Mouse (Mus musculus) ES-E14 (cell line): ENCODE results near the gene Rab6a. TPM values are rescaled to one million over a fixed set of nuclear protein-coding genes. Genes with fewer than 3 reads are reported as not detected.
"Not testable (repeated sequence)": the region's sequence is repeated elsewhere in the genome, so short reads cannot be mapped to it uniquely, and the experiment has no call there.

ENCODE experiments used
- DNase-seq: peaks from one replicate; pipeline ENCODE4 v3.0.0-alpha.2; 2013; ENCODE audit warnings: low read depth, low spot score
- H3K27ac ChIP-seq: 2 replicates; pipeline ENCODE4 v1.5.1; 2012; ENCODE audit warnings: low read depth, mild to moderate bottlenecking, low read length, moderate library complexity, mixed read lengths; ENCODE audit not compliant: poor library complexity, insufficient read depth, severe bottlenecking
- H3K36me3 ChIP-seq: 2 replicates; pipeline ENCODE4 v1.6.1; 2012; ENCODE audit warnings: mild to moderate bottlenecking, low read length, moderate library complexity, mixed read lengths; ENCODE audit not compliant: control insufficient read depth, poor library complexity, insufficient read depth, severe bottlenecking
- H3K4me1 ChIP-seq, 2 experiments: fragments of 150-350 bp in 1 of 2; sonication (generic) in 1 of 2; 2 replicates each; pipeline ENCODE4 v1.6.1; 2012; ENCODE audit warnings: low read length in 2 of 2, mild to moderate bottlenecking in 1 of 2, mixed read lengths in 1 of 2; ENCODE audit not compliant: control insufficient read depth in 2 of 2, insufficient read depth in 2 of 2, poor library complexity in 1 of 2
- H3K4me3 ChIP-seq, 2 experiments: fragments of 150-350 bp in 1 of 2; sonication (generic) in 1 of 2; 2 replicates each; pipeline ENCODE4 v1.5.1; 2012; ENCODE audit warnings: low read length in 2 of 2, low read depth in 1 of 2, mild to moderate bottlenecking in 1 of 2, mixed read lengths in 1 of 2; ENCODE audit not compliant: insufficient read depth in 1 of 2, poor library complexity in 1 of 2, severe bottlenecking in 1 of 2
- H3K9ac ChIP-seq: 2 replicates; pipeline ENCODE4 v1.6.1; 2012; ENCODE audit warnings: low read depth, mild to moderate bottlenecking, low read length, mixed read lengths; ENCODE audit not compliant: poor library complexity, insufficient read depth, severe bottlenecking
- H3K9me3 ChIP-seq: fragments of 150-350 bp; sonication (generic); 2 replicates; pipeline ENCODE4 v1.6.1; 2012; ENCODE audit warnings: low read depth, mild to moderate bottlenecking, low read length; ENCODE audit not compliant: control insufficient read depth, insufficient read depth
- CHD2 ChIP-seq: IDR thresholded peaks from 2 replicates; pipeline ENCODE4 v1.6.1; 2014; ENCODE audit warnings: mild to moderate bottlenecking, low read depth, low read length, inconsistent platforms
- HCFC1 ChIP-seq: IDR thresholded peaks from 2 replicates; pipeline ENCODE4 v1.6.1; 2012; ENCODE audit warnings: low read length, inconsistent platforms, borderline replicate concordance; ENCODE audit not compliant: insufficient read depth
- MAFK ChIP-seq: IDR thresholded peaks from 2 replicates; pipeline ENCODE4 v1.6.1; 2014; ENCODE audit warnings: mild to moderate bottlenecking, low read depth, low read length, inconsistent platforms; ENCODE audit not compliant: insufficient read depth
- ZC3H11A ChIP-seq: IDR thresholded peaks from 2 replicates; pipeline ENCODE4 v1.6.1; 2012; ENCODE audit warnings: low read depth, mild to moderate bottlenecking, inconsistent platforms, low read length, borderline replicate concordance
- ZNF384 ChIP-seq: IDR thresholded peaks from 2 replicates; pipeline ENCODE4 v1.6.1; 2012; ENCODE audit warnings: low read depth, low read length, inconsistent platforms
- in situ Hi-C, 2 experiments: fragments of 600-800 bp; cut with MboI; formaldehyde crosslinking; loops; one replicate each; pipeline ENCODE4 v1.15.1; 2025; ENCODE audit warnings: low sequenced_read_pairs in 2 of 2, inconsistent platforms in 1 of 2; ENCODE audit not compliant: unreplicated experiment in 2 of 2
- total RNA-seq: library from RNA; depleted of rRNA; stranded (reverse); fragments of 300-350 nt; gene quantifications from 2 replicates; pipeline ENCODE4 v1.2.3, GENCODE M21; 2012; rRNA removed

Rab6a gene
- 58.7 and 61.8 TPM in 2 replicates for total RNA-seq

DNA sequence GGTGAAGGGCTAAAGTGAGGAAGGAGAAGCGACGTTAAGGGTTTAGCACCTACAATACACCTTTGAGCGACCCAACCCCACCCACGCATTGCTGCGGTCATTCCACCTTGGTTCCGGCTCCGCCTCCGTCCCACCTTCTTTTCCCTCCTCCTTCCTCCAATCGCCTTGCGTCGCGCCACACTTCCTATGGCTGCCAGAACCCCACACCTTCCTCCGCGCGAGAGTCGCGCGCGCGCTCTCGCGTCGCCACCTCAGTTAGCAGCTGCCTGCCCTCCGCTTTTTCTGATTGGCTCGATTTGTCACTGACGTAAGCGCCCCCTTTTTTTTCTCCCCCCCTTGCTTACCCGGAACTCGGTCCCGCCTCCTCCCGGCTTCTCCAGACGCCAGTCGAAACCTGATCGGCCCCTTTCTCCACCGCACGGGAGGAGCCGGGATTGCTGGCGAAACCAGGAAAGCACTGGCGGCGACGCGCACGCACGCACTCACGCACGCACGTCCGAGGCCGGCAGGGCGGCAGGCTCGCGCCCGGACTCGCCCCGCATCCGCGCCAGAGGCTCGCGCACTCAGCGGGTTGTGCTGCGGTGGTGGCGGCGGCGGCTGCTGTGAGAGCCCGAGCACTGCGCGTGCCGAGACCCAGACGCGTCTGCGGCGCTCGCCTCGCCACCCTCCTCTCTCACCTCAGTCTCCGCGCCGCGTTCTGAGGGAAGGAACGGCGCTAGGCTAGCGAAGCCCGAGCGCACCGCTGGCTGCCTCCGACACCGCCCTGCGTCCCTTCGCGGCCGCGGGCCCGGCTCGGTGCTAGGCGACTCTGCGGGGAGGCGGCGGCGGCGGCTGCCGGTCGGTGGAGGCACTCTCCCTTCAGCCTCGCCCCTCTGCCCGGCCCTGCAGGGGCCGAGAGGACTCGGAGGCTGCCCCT lies at the start of gene Rab6a:
Gene Rab6a (plus strand): TSS at position 197 of the 916 bp plus-strand sequence.
- in situ Hi-C loops, result no loop called here
- no peaks in the 10 kb centered on the region for H3K36me3 ChIP-seq
- no peaks in the 10 kb centered on the region for H3K9me3 ChIP-seq
- H3K9ac ChIP-seq, result peak within 1 kb of the TSS; percentile 91
- TF ChIP-seq ZNF384 (peak; percentile 91), MAFK (0 out of 2 replicates have a peak, but pooled peaks have one; percentile 2), ZC3H11A (no peak), HCFC1 (peak; percentile 86; the same call in 1 of the 2 replicates), CHD2 (peak; percentile 97)
- peaks cover 3 to 8% of the 10 kb centered on the region in 2 experiments; a peak in 2 of 4 replicates for H3K4me1 ChIP-seq
- H3K27ac ChIP-seq, result peak within 1 kb of the TSS; percentile 86
- peak; percentile 98 for DNase-seq
- peak within 1 kb of the TSS; percentile 85 to 88 for H3K4me3 ChIP-seq

DNA sequence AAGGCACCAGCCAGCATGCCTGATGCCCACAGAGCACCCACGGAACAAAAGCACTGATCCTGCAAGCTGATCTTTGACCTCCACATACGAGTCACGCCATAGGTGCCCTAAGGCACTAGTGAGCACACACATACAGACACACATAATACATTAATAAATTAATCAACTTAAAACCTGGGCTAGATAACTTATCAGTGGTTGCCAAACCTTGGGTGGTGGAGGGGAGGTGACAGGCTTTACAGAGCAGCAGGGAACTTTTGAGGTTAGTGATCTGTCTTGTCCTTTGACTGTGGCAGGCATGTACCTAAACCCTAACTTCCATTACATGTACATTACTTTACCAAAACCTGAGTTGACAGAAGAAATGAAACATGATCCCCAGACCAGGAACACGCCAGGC lies 47.9 kb upstream of the Rab6a start:
- Histone ChIP-seq H3K27ac (no peak overlapping the region), H3K9ac (no peak overlapping the region), H3K36me3 (no peaks in the 10 kb centered on the region), H3K4me1 (peaks cover 0 to 1% of the 10 kb centered on the region in 2 experiments; a peak in 1 of 4 replicates), H3K9me3 (no peaks in the 10 kb centered on the region), H3K4me3 (no peak overlapping the region)
- TF ChIP-seq ZC3H11A (no peak), MAFK (no peak), CHD2 (no peak), ZNF384 (no peak), HCFC1 (no peak)
- in situ Hi-C loops, result no loop called here
- no peak for DNase-seq

DNA sequence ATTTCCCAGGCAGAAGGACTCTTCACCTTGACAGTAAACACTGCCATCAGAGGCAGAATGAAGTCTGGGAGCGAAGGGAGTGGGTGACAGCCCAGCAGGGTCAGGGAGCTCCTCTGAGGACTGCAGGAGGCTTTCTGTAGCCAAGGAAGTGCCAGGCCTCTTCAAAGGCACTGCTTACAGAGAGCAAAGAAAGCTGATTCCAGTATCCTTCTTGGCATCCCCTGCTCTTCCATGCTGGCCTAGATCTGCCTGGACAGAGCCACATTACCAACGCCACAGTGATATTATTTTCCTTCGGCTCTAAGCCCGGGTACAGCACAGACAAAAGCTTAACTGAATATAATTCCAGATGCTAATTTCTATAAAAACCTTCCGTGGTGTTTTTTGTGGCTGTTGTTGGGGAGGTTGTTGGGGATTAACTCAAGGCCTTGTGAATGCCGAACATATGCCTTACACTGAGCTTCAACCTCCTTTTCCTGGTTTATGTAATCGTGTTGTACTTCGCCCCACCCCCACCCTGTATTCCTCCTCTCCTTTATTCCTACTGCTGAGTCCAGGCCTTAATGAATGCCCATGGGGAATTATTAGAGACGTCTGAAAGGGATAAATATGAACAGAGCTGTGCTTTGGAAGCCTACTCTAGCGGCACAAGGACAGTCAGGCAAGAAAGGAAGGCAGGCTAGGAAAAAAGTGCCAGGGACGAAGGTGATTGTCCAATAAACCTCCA lies 45.2 kb upstream of the Rab6a start:
- Histone ChIP-seq H3K9me3 (no peaks in the 10 kb centered on the region), H3K9ac (no peak overlapping the region), H3K4me3 (no peak overlapping the region), H3K4me1 (no peaks in the 10 kb centered on the region; a peak in 1 of 4 replicates), H3K36me3 (no peaks in the 10 kb centered on the region), H3K27ac (no peak overlapping the region)
- no peak for DNase-seq
- in situ Hi-C loops, result no loop called here
- TF ChIP-seq CHD2 (no peak), ZC3H11A (no peak), MAFK (no peak), HCFC1 (no peak), ZNF384 (no peak)

DNA sequence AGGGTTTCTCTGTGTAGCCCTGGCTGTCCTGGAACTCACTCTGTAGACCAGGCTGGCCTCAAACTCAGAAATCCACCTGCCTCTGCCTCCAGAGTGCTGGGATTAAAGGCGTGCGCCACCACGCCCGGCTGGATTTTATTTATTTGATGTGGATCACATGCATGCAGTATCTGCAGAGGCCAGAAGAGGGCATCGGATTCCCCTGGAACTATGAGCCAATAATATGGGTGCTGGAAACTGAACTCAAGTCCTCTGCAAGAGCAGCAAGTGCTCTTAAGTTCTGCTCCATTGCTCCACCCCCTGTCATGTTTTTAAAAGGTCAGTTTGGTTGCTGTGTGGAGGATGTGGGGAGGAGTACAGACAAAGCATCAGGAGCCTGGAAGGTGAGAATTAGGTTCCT lies 40.0 kb upstream of the Rab6a start:
- H3K9ac ChIP-seq, H3K36me3 ChIP-seq, H3K27ac ChIP-seq, H3K4me3 ChIP-seq, H3K4me1 ChIP-seq, in situ Hi-C loops, H3K9me3 ChIP-seq: not testable (repeated sequence)
- peak; percentile 67 for DNase-seq
